Mouse (Mus musculus) forebrain, embryonic 16.5 days (tissue): ENCODE results near the gene Hcfc2. TPM values are rescaled to one million over a fixed set of nuclear protein-coding genes. Genes with fewer than 3 reads are reported as not detected.

Experiments
- ATAC-seq: fragments of 200-750 bp; cut with Nextera tagmentation; 2 replicates; pipeline ENCODE4 v1.8.0; 2017; ENCODE audit warnings: mild to moderate bottlenecking, moderate library complexity
- H3K27ac ChIP-seq: fragments of 300-500 bp; sonication (generic); 2 replicates; pipeline ENCODE4 v1.5.1; 2014; ENCODE audit warnings: low read length, control low read depth
- H3K27me3 ChIP-seq: fragments of 300-500 bp; sonication (generic); replicated peaks from 2 replicates; pipeline ENCODE4 v1.6.1; 2014; ENCODE audit warnings: low read length; ENCODE audit not compliant: control insufficient read depth, insufficient read depth
- H3K36me3 ChIP-seq: fragments of 300-500 bp; sonication (generic); 2 replicates; pipeline ENCODE4 v1.6.1; 2014; ENCODE audit not compliant: control insufficient read depth, insufficient read depth
- H3K4me1 ChIP-seq: fragments of 300-500 bp; sonication (generic); replicated peaks from 2 replicates; pipeline ENCODE4 v1.6.1; 2014; ENCODE audit warnings: low read length; ENCODE audit not compliant: control insufficient read depth, insufficient read depth
- H3K4me2 ChIP-seq: fragments of 300-500 bp; sonication (generic); 2 replicates; pipeline ENCODE4 v1.6.1; 2014; ENCODE audit warnings: mild to moderate bottlenecking, low read length, control low read depth
- H3K4me3 ChIP-seq: fragments of 300-500 bp; sonication (generic); replicated peaks from 2 replicates; pipeline ENCODE4 v1.5.1; 2014; ENCODE audit warnings: mild to moderate bottlenecking, low read length, control low read depth
- H3K9ac ChIP-seq: fragments of 300-500 bp; sonication (generic); replicated peaks from 2 replicates; pipeline ENCODE4 v1.6.1; 2014; ENCODE audit warnings: low read depth, low read length, control low read depth
- H3K9me3 ChIP-seq: fragments of 300-500 bp; sonication (generic); 2 replicates; pipeline ENCODE4 v1.6.1; 2016; ENCODE audit warnings: low read length; ENCODE audit not compliant: control insufficient read depth
- whole genome bisulfite sequencing: fragments of 180-500 bp; shearing (Covaris S2); extraction: QIAGEN DNeasy Blood & Tissue Kit; methylation state at CpG from one replicate; pipeline ENCODE4 v1.1.7; 2014; 5-methylcytosine and 5-hydroxymethylcytosine counted together
- polyA plus RNA-seq: library from polyadenylated mRNA; unstranded; fragments of >200 nt; fragmentation: Nextera tagmentation; extraction: Ambion mirVana; gene quantifications from 2 replicates; pipeline ENCODE4 v1.2.1, GENCODE M21; 2015

The Hcfc2 gene
- polyA plus RNA-seq, 1 experiment from 2014 or later, result 54.6 TPM

- H3K27ac ChIP-seq, result no peak overlapping the region
Measured at GRCm38 (mm10) chr10:82750778-82751177, 54.8 kb downstream of the Hcfc2 start.

GRCm38 (mm10) chr10:82752921-82753320, 57.0 kb downstream of the Hcfc2 start:
- WGBS, result 90% methylated on average over 3 of the region's 3 CpGs
- H3K4me1 ChIP-seq, result peaks cover 9% of the 10 kb centered on the region
- ATAC-seq, result no peak
- no peak overlapping the region for H3K4me3 ChIP-seq
- H3K4me2 ChIP-seq, result no peak overlapping the region
- H3K9ac ChIP-seq, result no peak overlapping the region
- H3K27ac ChIP-seq, result no peak overlapping the region
- H3K36me3 ChIP-seq, result peaks cover 54% of the 10 kb centered on the region
- H3K9me3 ChIP-seq, result no peaks in the 10 kb centered on the region
- no peaks in the 10 kb centered on the region for H3K27me3 ChIP-seq

More at GRCm38 (mm10) chr10:82750778-82751177, 54.8 kb downstream of the Hcfc2 start:
- Histone ChIP-seq H3K36me3 (peaks cover 56% of the 10 kb centered on the region), H3K9ac (no peak overlapping the region), H3K27me3 (no peaks in the 10 kb centered on the region), H3K9me3 (no peaks in the 10 kb centered on the region), H3K4me1 (no peaks in the 10 kb centered on the region), H3K4me2 (no peak overlapping the region), H3K4me3 (no peak overlapping the region)
- WGBS, result 94% methylated on average over 6 of the region's 6 CpGs
- ATAC-seq, result no peak

- Histone ChIP-seq H3K27ac (no peak overlapping the region), H3K4me2 (no peak overlapping the region), H3K9ac (no peak overlapping the region), H3K4me1 (peaks cover 26% of the 10 kb centered on the region), H3K4me3 (no peak overlapping the region), H3K9me3 (no peaks in the 10 kb centered on the region), H3K36me3 (peaks cover 56% of the 10 kb centered on the region), H3K27me3 (no peaks in the 10 kb centered on the region)
- no peak for ATAC-seq
- 95% methylated on average over 1 of the region's 1 CpGs for WGBS
Measured at GRCm38 (mm10) chr10:82754642-82755041, 58.7 kb downstream of the Hcfc2 start.

- WGBS, result 66% methylated on average over 11 of the region's 11 CpGs
- H3K36me3 ChIP-seq, result peaks cover 54% of the 10 kb centered on the region
- peak; percentile 48 for ATAC-seq
- peaks cover 33% of the 10 kb centered on the region for H3K4me1 ChIP-seq
- H3K27ac ChIP-seq, result peak overlapping the region; percentile 5; the same call in 1 of the 2 replicates
- H3K4me3 ChIP-seq, result no peak overlapping the region
- H3K9me3 ChIP-seq, result no peaks in the 10 kb centered on the region
- no peak overlapping the region for H3K9ac ChIP-seq
- no peak overlapping the region for H3K4me2 ChIP-seq
- no peaks in the 10 kb centered on the region for H3K27me3 ChIP-seq
Measured at GRCm38 (mm10) chr10:82755213-82755890, 59.4 kb downstream of the Hcfc2 start.

GRCm38 (mm10) chr10:82756466-82756865, 60.5 kb downstream of the Hcfc2 start:
- H3K9ac ChIP-seq, result no peak overlapping the region
- no peaks in the 10 kb centered on the region for H3K9me3 ChIP-seq
- 92% methylated on average over 9 of the region's 9 CpGs for WGBS
- no peak for ATAC-seq
- no peak overlapping the region for H3K4me2 ChIP-seq
- no peaks in the 10 kb centered on the region for H3K27me3 ChIP-seq
- peaks cover 44% of the 10 kb centered on the region for H3K36me3 ChIP-seq
- H3K4me1 ChIP-seq, result peaks cover 44% of the 10 kb centered on the region
- H3K4me3 ChIP-seq, result no peak overlapping the region
- no peak overlapping the region for H3K27ac ChIP-seq

GRCm38 (mm10) chr10:82757341-82757740, 61.4 kb downstream of the Hcfc2 start:
- peaks cover 41% of the 10 kb centered on the region for H3K36me3 ChIP-seq
- H3K4me1 ChIP-seq, result peaks cover 48% of the 10 kb centered on the region
- H3K27ac ChIP-seq, result no peak overlapping the region
- H3K9me3 ChIP-seq, result no peaks in the 10 kb centered on the region
- ATAC-seq, result no peak
- H3K4me2 ChIP-seq, result no peak overlapping the region
- H3K9ac ChIP-seq, result no peak overlapping the region
- no peaks in the 10 kb centered on the region for H3K27me3 ChIP-seq
- WGBS, result 31% methylated on average over 9 of the region's 9 CpGs
- no peak overlapping the region for H3K4me3 ChIP-seq

GRCm38 (mm10) chr10:82758368-82758767, 62.4 kb downstream of the Hcfc2 start:
- Histone ChIP-seq H3K9me3 (no peaks in the 10 kb centered on the region), H3K4me1 (peaks cover 50% of the 10 kb centered on the region), H3K36me3 (peaks cover 33% of the 10 kb centered on the region), H3K9ac (no peak overlapping the region), H3K4me2 (no peak overlapping the region), H3K27ac (peak overlapping the region; percentile 50; the same call in 1 of the 2 replicates), H3K27me3 (no peaks in the 10 kb centered on the region), H3K4me3 (no peak overlapping the region)
- no peak for ATAC-seq
- 53% methylated on average over 6 of the region's 6 CpGs for WGBS

- Histone ChIP-seq H3K9me3 (no peaks in the 10 kb centered on the region), H3K36me3 (peaks cover 30% of the 10 kb centered on the region), H3K4me1 (peaks cover 50% of the 10 kb centered on the region), H3K4me3 (no peak overlapping the region), H3K27ac (peak overlapping the region; percentile 50), H3K4me2 (peak overlapping the region; percentile 6; the same call in 1 of the 2 replicates), H3K9ac (no peak overlapping the region), H3K27me3 (no peaks in the 10 kb centered on the region)
- ATAC-seq, result no peak
- WGBS, result 95% methylated on average over 3 of the region's 3 CpGs
Measured at GRCm38 (mm10) chr10:82758878-82759277, 62.9 kb downstream of the Hcfc2 start.

- WGBS, result 91% methylated on average over 5 of the region's 5 CpGs
Measured at GRCm38 (mm10) chr10:82759706-82760105, 63.7 kb downstream of the Hcfc2 start.

More at GRCm38 (mm10) chr10:82759706-82760105, 63.7 kb downstream of the Hcfc2 start:
- Histone ChIP-seq H3K4me2 (peak overlapping the region; percentile 61), H3K27me3 (no peaks in the 10 kb centered on the region), H3K4me3 (peak overlapping the region; percentile 31), H3K9me3 (no peaks in the 10 kb centered on the region), H3K27ac (no peak overlapping the region), H3K36me3 (peaks cover 22% of the 10 kb centered on the region), H3K9ac (no peak overlapping the region), H3K4me1 (peaks cover 55% of the 10 kb centered on the region)
- no peak for ATAC-seq
